Mouse (Mus musculus): ENCODE measurements around the gene Ascc1.

The Ascc1 gene

DNA sequence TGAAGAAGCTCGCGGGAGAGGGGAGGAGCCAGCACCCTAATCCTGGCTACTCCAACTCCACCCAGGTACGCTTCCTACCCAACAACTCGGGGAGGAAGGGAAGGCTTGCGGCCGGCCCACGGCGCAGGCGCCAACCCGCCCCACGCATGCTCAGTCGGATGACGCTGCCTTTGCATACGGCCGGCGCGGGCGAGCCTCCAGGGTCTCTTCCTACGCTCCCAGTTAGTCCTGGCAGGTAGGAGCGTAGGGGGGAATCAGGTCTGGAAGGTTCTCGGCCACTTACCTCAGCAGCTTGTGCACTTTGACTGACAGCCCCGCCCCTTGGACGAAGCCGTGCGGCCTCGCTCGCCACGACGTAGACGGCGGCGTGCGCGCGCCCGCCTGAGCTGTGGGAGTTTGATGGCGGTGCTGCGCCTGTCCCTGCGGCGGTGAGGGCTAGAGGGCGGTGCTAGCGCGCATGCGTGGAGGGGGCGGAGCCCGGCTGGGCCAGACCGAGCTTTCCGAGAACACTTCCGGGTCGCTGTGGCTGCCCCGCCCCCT, at the start of gene Ascc1, which contains the start of gene Anapc16:
Ascc1 (plus strand) TSS at position 133 of the 540 bp plus-strand sequence.
Anapc16 (minus strand) TSS at position 463 of the 540 bp plus-strand sequence.
- DNase-seq (ENCODE audit: extremely low spot score): peak; percentile 98

DNA sequence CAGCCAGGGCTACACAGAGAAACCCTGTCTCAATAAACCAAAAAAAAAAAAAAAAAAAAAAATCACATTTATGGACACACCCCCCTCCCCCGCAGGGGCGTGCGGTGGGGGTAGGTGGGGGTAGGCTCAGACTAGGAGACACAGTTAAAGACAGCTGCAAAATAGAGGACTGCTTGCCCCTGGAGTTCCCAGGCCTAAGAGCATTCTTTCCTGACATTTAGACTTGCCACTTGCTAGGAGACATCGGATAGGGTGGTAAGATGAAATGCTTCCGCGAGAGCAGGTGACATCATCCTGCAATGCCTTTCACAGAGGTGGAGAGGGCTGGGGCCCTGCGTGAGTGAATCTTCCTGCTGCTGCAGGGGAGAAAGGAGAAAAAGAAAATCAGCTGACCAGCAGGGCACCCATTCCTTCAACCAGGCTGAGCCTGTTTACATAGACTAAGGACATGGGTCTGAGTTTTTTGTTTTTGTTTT, 49.0 kb upstream of the Ascc1 start:
- DNase-seq (ENCODE audit: extremely low spot score): no peak

DNA sequence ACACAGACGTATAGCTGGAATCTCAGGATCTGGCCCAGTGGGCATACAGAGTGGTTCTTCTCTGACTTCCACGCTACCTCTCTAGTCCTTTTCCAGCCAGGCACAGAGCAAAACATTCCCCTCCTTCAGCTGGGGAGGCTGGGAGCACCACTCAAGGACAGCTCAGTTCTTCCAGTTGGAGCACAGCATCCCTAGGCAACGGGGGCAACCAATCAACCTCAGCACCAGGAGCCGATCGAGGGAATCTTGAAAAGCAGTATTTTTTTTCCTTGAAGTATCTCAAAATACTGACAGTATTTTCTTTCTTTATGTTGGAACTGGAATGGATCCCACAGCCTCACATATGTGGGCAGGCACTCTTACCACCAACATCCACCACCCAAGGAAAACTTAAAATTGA, 45.9 kb upstream of the Ascc1 start:
- no peak for DNase-seq (ENCODE audit: extremely low spot score)

DNA sequence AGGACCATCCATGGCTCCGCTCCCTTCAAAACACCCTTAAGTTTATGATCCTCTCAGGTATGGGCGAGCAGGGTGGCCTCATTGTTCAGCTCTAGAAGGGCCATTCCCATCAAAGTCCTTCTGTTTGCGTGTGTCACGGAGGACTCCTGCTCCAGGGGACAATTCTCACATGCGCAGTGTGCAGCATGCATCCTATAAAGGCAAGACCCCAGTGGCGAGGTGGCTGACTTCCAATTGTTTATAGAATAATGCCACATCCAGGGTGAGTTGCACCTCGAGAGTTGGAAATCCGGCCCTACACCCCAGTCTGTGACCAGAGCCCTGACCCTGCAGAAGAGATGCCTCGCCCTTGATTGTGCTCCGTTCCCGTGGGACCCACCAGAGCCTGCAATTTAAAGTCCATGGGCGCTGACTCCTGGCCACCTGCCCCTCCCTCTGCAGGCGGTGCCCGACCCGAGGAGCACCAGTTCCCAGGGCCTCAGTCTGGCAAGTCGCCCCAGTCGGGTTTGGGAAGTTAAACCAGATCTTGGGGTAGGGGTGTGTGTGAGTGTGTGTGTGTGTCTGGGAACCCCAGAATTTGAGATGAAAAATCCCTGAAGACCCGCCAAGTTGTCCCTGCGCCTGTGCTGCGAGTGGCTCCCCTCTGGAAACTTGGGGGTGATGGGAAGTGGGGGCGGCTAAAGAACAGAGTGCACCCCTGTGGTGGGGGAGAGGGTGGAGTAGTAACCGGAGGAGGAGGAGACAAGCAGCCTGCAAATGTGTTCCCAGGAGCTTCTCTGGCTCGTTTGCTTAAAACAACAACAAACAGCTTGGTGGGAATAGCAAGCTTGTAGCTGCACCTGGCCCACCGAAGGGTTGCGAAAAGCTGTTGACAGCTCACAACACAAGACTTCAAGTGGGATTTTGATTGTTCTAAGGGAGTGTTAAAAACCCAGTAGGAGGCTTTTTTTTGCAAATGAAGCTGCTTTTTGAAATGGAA, 45.1 kb upstream of the Ascc1 start:
- no peak for DNase-seq (ENCODE audit: extremely low spot score)

DNA sequence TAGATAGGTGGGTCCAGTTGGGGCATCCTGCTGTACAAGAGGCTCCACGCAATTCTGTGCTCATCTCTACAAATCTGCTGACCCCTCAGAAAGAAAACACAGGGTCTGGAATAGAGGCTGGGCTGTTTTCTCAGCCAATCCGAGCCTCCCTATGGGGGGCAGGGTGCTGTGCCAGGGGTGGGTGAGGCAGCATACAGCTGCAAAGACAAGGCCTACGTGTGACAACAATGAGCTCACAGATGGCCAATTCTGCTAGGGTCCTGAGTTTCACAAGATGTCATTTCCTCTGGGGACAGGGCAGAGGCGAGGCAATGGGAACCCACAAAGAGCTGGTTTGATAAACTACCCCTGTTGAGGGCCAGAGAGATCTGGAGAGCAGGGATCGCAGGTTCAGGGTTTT, 44.1 kb upstream of the Ascc1 start:
- DNase-seq (ENCODE audit: extremely low spot score): no peak

DNA sequence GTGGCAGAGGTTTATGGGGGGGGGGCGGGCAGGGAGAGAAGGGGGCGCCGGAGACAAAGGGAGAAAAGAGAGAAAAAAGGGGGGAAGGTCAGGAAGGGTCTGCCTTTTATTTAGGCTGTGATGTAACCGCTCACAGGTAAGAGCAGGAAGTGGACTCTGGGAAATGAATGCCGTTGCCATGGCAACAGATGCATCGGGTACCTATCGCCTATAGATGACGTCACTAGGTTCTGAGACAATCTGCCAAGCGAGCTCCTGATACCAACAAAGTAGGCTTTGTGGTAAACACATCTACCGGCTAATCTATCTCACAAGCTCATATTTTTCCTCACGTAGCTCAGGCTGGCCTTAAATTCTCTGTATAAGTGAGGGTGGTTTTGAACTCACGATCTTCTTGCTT, 43.1 kb upstream of the Ascc1 start:
- no peak for DNase-seq (ENCODE audit: extremely low spot score)

DNA sequence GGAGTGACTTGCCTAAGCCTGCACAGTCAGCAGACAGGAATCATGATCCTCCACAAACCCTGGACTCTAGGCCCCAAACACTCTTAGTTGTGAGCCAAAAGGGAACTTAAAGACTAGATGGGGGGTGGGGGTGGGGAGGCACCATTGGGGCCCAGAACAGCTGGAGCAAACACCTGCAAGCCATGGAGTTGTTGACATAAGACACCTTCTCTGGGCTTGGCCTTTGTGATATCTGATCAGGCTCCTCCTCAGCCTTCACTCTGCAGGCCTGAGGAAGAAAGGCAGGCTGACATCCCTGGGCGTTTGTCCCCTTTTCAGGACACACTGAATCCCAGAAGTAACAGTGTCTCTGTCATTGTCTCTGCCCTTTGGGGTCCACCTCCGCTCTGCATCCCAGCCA, 39.0 kb upstream of the Ascc1 start:
- no peak for DNase-seq (ENCODE audit: extremely low spot score)

DNA sequence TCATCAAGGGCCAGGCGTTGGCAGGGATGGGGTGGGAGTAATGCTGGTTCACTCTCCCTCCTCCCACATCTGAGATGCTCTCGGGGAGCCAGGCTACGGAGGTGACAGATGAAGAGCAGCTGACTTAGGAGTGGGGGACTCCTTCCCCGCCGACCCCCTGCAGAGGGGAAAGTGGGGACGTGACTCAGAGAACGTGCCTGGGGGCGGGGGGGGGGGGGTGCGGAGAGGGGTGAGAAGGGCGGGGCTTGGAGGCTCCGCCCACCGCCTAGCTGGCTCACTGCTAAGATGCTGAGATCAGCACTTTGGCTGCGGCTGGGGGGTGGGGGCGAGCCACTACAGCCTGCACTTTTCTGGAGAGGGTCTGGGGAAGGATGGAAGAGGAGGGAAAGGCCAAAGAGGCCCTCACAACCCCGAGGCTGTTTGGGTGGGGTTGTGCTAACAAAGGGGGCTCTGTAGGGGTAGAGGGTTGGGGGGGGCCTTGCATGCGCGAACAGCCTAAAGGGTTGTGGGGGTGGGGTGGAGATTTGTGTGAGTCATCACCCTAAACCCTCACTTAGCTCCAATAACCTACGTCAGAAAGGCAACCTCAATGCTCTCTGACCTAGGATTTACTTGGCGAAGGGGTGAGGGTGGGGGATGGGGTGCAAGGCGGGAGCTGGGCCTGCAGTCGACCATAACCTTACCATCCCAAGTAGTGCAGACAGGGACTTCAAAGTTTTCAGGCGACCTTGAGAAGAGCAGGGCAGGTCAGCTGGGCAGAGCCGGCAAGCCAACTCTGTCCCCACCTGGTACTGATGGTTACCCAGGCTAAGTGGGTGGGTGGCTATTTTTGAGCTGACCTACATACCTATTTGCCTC, 37.9 kb upstream of the Ascc1 start:
- peak; percentile 83 for DNase-seq (ENCODE audit: extremely low spot score)

DNA sequence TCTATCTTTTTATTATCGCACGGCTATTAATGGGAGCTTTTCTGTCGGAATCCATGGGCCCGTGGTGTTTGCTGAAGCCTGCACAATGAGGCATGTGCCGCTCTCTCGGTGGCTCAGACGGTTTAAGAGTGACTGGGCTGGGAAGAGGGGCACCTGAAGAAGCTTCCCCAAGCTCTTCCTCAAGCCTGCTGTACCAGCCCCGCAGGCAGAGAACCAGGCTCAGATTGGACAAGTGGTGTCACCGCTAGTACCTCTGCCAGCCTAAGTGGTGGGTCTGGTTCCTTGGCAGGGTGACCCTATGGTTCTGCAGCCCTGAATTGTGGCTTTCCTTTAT, 37.3 kb upstream of the Ascc1 start:
- peak; percentile 38 for DNase-seq (ENCODE audit: extremely low spot score)

DNA sequence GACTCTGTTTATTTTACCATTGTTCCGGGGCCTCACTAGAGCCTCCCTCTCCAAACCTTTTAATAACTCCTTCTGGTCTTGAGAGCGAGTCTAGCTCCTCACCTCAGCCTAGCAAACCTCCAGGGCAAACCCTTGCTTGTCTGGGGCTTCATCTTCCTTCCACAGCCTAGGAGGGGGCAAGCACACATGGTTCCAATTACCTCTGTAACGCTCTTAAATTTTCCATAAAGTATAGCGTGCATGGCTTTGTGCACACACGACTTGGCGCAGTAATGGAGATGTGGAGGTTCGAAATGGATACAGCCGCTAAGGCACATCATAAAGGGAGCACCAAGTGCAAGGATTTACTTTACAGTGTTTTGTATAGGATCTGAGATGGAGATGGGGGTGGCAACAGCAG, 36.8 kb upstream of the Ascc1 start:
- peak; percentile 44 for DNase-seq (ENCODE audit: extremely low spot score)

DNA sequence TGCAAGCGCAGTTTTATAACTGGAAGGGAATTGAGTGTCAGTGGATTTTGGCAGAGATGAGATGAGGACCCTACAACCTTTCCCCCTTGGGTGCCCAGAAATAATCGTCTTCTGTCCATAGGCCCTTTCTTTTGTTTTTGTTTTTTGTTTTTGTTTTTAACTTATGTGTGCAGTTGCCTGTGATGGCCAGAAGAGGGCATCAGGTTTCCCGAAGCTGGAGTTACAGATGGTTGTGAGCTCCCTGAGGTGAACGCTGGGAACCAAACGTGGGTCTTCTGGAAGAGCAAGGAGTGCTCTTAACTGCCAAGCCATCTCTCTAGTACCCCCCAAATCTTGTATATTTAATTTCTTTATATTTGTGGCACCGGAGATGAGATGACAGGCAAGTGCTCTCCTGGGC, 35.9 kb upstream of the Ascc1 start:
- DNase-seq (ENCODE audit: extremely low spot score): no peak

DNA sequence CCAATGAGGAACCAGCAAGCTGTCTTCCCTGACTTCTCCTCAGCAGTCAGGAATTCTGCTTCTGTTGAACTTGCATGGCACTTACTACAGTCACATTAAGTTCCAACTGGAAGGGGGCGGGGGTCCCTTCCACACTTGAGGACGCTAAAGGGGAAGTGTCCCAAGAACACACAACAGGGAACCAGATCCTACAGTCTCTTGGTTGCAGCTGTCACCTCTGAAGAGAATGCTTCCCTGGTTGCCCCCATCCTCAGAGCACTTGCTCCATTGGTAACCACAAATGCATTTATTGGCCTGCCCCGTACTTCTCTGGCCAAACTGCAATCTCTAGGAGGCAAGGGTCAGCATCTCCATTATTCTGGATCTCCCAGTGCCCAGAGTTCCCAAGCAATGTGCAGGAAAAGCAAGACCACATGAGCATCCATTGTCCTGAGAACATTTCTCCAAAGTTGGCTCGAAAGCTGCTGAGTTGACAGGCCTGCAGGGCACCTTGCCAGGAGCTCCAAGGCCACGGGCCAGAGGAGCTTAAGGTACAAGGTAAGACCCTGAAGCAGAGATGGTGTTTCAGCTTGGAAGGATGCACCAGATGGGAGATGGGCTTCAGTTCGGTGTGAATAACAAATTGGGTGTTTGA, 35.2 kb upstream of the Ascc1 start:
- no peak for DNase-seq (ENCODE audit: extremely low spot score)

DNA sequence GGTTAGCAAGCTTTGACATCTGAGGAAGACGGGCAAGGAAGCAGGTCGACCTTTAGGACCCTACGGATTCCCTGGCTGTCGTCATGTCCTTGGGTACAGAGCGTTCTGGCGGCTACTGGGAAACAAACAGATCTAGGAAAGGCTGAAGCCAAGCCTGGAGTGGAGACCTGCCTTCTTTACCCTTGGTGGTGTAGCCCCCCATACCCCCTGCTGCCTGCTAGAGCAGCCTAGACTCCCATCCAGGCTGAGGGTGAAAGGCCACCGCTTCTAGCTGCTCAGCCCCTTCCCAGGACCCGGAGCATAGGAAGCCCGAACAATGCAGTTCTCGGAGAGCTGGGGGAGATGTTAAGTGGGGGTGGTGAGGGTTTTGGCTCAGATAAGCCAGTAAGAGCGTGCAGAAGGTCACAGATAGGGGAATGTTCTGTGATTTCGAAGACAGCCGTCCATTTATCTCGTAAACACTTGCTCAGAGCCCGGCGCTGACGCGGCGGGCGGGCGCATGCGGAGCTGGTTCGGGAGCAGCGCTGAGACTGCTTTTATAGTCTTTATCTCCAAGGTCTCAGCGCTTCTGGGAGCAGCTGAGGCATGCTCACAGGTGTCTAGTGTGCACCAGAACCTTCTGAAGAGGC, 32.7 kb upstream of the Ascc1 start:
- peak; percentile 77 for DNase-seq (ENCODE audit: extremely low spot score)

DNA sequence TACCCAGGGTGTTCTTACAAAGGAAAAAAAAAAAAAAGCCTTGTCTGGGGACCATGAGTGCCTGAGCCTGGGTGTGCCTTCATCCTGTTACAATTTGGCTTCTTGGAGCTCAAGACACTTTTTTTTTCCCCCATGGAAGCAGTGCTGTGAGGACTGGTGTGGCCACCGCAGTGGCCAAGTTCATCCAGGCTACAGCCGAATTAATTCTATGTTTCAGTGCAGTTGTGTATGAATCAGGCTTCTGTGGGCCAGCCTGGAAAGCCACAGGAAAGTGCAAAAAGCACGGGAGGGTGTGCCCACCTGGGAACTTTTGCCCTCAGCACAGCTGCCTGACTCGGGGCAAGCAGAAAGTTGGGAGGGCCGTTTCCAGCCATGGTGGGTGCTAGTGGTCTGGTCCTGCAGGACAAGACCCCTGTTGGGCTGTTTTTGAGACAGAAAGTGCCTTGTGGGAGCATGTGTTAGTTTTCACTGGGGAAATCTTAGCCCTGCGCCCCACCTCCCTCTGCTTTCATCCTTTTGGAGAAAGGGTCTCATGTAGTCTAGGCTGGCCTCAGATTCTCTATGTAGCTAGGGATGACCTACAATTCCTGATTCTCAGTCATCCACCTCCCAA, 32.0 kb upstream of the Ascc1 start:
- DNase-seq (ENCODE audit: extremely low spot score): no peak

DNA sequence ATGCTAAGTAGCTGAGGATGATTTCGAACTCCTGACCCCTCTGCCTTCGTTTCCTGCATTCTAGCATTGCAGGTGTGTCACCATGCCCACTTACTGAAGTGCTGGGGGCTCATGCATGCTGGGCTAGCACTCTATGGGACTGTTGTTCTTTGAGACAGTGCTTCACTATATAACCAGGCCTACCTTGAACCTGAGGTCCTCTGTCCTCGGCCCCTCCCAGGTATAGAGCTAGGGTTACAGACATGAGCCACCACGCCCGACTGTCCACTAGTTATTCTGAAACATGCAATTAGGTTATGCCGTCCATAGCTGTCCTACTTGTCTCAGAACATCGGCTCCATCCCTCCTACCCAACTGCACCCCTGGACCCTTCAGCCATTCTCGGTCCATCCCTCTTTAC, 30.8 kb upstream of the Ascc1 start:
- no peak for DNase-seq (ENCODE audit: extremely low spot score)

DNA sequence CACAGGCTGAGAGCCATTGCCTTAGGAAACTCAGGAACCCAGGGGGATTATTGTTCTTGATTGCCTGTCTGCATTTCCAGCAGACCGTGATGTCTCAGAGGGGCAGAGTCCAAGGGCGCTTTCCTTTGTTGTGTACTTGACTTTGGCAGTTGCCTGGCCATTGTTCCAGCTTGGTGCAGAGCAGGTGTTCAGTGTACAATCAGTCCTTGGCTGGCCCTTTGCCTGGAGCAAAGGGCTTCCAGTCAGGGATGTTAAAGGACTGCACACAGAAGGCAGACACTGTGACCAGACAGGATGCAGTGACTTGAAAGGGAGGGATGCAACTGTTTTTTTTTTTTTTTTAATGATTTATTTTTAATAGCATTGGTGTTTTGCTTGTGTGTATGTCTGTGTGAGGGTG, 30.1 kb upstream of the Ascc1 start:
- no peak for DNase-seq (ENCODE audit: extremely low spot score)

DNA sequence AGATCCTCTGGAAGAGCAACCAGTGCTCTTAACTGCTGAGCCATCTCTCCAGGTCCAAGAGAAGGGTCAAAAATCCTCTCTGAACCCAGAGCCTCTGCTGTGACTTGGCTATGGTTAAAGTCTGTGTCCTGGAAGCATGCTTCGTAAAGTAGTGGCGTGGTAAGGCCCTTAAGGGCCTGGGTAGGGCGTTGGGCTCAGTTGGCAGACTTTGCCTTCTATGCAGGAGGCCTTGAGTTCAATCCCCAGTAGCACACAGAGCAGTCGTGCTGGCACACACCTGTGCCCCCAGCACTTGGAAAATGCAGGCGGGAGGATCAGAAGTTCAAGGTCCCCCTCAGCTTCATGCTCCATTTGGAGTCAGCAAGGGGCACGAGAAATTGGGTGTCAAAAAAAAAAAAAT, 29.6 kb upstream of the Ascc1 start:
- no peak for DNase-seq (ENCODE audit: extremely low spot score)

DNA sequence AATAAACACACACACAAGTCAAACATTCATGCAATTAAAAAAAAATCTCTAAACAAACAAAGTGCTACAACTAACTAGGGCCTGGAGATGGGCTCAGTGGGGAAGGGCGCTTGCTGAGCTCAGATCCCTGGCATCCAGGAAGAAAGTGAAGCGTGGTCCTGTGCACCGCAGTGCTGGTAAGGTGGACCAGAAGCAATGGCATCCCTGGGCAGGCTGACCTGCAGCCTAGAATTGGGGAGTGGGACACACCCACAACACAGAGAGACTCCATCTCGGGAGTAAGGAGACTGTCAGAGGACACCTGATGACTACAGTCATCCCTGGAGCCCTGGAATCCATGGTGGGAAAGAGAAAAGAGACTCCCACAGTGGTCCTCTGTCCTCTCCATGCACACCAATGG, 29.2 kb upstream of the Ascc1 start:
- DNase-seq (ENCODE audit: extremely low spot score): no peak

DNA sequence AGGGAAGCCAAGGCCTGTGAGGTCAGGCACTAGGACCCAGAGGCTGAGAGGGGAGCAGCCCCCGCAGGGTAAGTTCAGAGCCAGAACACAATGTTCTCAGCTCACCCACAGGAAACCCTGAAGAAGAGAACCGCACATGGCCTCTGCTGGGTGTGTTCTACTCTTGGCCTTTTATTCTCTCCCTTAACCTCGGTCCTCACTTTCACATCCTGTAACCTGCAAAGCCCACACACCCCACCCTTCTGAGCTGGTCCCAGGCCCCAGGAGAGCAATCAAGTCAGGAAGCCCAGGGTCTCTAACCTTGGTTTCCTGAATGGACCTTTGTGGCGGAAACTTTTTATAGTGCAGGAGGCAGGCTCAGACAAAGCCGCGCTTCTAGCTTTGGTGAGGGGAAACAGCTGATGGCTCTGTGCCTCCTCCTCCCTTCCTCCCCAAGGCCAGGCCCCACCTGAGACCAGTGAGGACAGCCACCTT, 28.4 kb upstream of the Ascc1 start:
- peak; percentile 42 for DNase-seq (ENCODE audit: extremely low spot score)

DNA sequence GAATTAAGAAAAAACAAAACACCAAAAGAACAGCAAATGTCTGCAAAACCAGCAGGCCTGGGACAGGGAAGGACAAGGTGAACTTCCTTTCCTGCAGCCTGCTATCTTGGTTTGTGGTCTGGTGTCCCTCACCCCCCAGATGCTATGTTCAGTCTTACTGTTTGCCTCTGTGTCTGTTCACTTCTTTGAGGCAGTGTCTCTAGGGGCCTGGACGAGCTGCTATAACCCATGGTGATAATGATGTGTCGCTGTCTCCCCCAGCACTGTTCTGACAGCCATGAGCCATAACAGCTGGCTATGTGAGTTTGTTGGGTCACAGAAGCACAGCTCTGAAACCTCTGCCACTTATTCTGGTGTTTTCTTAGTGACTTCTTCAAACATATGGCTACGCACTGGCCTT, 27.8 kb upstream of the Ascc1 start:
- DNase-seq (ENCODE audit: extremely low spot score): no peak

DNA sequence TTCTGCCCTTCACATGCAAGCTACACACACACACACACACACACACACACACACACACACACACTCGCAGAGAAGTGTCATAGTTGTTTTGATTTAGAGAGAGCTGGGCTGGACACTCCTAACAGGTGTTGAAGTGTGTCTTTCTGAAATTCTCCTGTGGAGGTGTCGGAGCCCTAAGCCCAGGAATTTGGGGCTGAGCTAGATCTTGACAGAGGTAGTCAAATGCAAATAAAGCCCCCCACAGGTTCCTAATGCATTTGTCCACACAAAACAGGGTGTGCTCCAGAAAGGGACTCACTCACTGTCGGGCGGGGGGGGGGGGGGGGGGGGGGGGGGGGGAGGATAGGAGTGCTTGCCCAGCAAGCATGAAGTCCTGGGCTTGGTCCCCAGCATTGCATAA, 25.5 kb upstream of the Ascc1 start:
- no peak for DNase-seq (ENCODE audit: extremely low spot score)

All from embryo, embryonic 9.5 days (tissue).